Mouse (Mus musculus): ENCODE data around the gene Khsrp. TPM values are rescaled to one million over a fixed set of nuclear protein-coding genes. Genes with fewer than 3 reads are reported as not detected.

Khsrp gene
- polyA plus RNA-seq, 1 experiment from 2014 or later = 16.6 TPM

DNA sequence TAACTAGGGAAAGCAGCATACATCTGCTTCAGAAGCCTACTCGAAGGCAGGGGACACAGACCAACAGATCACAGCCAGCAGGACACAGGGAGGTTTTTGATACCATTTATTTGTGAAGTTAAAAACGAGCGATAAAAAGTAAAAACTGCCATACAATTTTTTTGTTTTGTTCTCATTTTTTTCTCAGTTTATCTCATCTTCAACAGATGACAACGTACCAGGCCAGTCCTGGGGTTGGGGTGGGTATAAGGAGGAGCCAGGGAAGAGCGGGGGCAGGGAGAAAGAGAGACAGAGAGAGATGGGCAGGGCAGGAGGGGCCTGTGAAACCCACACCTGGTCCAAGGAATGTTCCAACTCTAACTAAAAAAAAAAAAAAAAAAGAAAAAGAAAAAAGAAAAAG, 10.4 kb downstream of the Khsrp start:
- peak overlapping the region; percentile 71 for H3K27ac ChIP-seq (ENCODE audit: low read depth)

DNA sequence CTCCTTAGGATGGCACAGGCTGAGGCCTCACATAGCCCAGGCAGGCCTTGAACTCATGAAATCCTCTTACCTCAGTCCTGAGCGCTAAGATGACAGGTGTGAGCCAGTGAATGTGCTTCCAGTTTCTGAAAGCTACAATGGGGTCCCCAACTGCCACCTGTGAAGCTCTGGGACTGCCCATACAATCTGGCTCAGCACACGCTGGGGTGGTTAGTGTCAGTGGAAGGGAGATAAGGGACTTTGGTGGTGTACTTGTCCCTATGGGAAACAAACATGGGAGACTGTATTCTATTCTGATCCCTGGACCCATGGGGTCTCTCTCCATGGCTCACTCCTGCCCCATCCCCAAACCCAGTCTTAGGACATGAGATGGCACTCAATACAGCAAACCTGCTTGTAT, 11.6 kb downstream of the Khsrp start:
- H3K9ac ChIP-seq (replicated peaks) = no peak overlapping the region
- H3K4me2 ChIP-seq (ENCODE audit: low read depth, low read length) = no peak overlapping the region
- no peak for DNase-seq

More for the DNA sequence above, 10.4 kb downstream of the Khsrp start:
- H3K9me3 ChIP-seq (ENCODE audit: low read length) = no peaks in the 10 kb centered on the region
- peaks cover 49% of the 10 kb centered on the region for H3K36me3 ChIP-seq (replicated peaks; ENCODE audit: insufficient read depth, low read length)
- ATAC-seq (peak; percentile 37), DNase-seq (no peak)
- TF ChIP-seq CTCF (IDR thresholded peaks at IDR 0.05; ENCODE audit: low read depth) = no peak
- peak; percentile 76 for TF ChIP-seq EP300 (IDR thresholded peaks at IDR 0.05; ENCODE audit: low read depth)
- H3K9ac ChIP-seq (replicated peaks) = no peak overlapping the region
- H3K4me3 ChIP-seq (ENCODE audit: low read depth, low read length) = no peak overlapping the region
- 61% methylated on average over 5 of the region's 5 CpGs for WGBS (ENCODE audit: insufficient replicate concordance)
- no peaks in the 10 kb centered on the region for H3K4me1 ChIP-seq (ENCODE audit: insufficient read depth)
- H3K4me2 ChIP-seq (ENCODE audit: low read depth, low read length) = no peak overlapping the region
- H3K27me3 ChIP-seq (ENCODE audit: insufficient read depth, low read length) = no peaks in the 10 kb centered on the region

GRCm38 (mm10) chr17:57012245-57012795, 19.0 kb downstream of the Khsrp start:
- WGBS (ENCODE audit: insufficient replicate concordance) = 71% methylated on average over 13 of the region's 13 CpGs
- Histone ChIP-seq H3K27ac (ENCODE audit: low read depth) (peak overlapping the region; percentile 64), H3K9ac (replicated peaks) (peak overlapping the region; percentile 69), H3K36me3 (replicated peaks; ENCODE audit: insufficient read depth, low read length) (peaks cover 22% of the 10 kb centered on the region), H3K27me3 (ENCODE audit: insufficient read depth, low read length) (no peaks in the 10 kb centered on the region), H3K4me2 (ENCODE audit: low read depth, low read length) (peak overlapping the region; percentile 99), H3K4me3 (ENCODE audit: low read depth, low read length) (peak overlapping the region; percentile 68), H3K9me3 (ENCODE audit: low read length) (no peaks in the 10 kb centered on the region), H3K4me1 (ENCODE audit: insufficient read depth) (peaks cover 19% of the 10 kb centered on the region)
- no peak for DNase-seq
- TF ChIP-seq CTCF (IDR thresholded peaks at IDR 0.05; ENCODE audit: low read depth) = no peak
- no peak for TF ChIP-seq EP300 (IDR thresholded peaks at IDR 0.05; ENCODE audit: low read depth)
- no peak for ATAC-seq

More for the DNA sequence above, 11.6 kb downstream of the Khsrp start:
- ATAC-seq = peak; percentile 83
- no peaks in the 10 kb centered on the region for H3K27me3 ChIP-seq (ENCODE audit: insufficient read depth, low read length)
- TF ChIP-seq CTCF (IDR thresholded peaks at IDR 0.05; ENCODE audit: low read depth) (no peak), EP300 (IDR thresholded peaks at IDR 0.05; ENCODE audit: low read depth) (peak; percentile 93)
- WGBS (ENCODE audit: insufficient replicate concordance) = 48% methylated on average over 2 of the region's 2 CpGs
- peak overlapping the region; percentile 71 for H3K27ac ChIP-seq (ENCODE audit: low read depth)
- no peak overlapping the region for H3K4me3 ChIP-seq (ENCODE audit: low read depth, low read length)
- no peaks in the 10 kb centered on the region for H3K4me1 ChIP-seq (ENCODE audit: insufficient read depth)
- H3K9me3 ChIP-seq (ENCODE audit: low read length) = no peaks in the 10 kb centered on the region
- H3K36me3 ChIP-seq (replicated peaks; ENCODE audit: insufficient read depth, low read length) = peaks cover 37% of the 10 kb centered on the region

DNA sequence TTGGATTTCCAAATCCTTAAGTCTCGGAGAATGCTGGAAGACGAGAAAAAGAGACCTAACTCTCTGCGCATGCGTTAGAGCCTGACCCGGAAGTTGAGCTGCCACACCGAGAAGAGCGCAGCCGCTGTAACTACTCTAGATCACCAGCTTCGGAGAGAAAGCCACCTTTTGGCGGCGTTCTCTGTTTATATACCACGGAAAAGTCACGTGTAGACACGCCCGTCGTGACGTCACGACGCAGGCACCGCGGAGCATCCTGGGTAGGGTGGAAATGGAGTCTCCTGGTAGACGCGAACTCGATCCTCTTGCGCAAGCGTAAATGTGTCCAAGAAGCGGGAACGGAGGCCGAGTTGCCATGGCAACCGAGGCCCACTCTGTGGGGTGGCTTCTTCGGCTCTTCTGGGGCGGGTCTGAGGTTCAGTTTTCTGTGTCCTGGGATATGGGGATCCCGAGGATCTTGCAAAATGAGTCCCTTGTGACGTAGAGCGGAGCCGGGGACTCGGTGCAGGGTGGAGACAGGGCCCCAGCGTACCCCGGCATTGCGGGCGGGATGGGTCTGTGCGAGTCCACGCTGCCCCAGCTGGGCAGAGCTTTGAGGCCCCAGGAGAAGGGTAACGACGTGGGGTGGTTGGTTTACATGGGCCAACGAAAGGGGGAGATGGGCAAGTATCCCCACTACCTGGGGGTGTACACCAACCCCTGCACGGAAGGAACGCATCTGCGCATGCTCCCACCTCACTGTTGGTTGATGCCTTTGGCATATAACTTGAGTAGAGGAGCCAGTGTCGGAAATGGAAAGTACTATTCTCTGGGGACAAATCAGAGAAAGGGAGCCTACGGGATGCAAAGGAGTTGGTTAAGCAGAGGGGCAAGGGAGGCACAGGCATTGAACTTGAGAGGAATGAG, 19.8 kb downstream of the Khsrp start, which contains the start of the genes Gtf2f1 and Gm17949:
TSS of gene Gtf2f1 (minus strand) at position 53 of the 906 bp plus-strand sequence.
TSS of gene Gm17949 (plus strand) at position 234 of the 906 bp plus-strand sequence.
- H3K27ac ChIP-seq (ENCODE audit: low read depth) = peak within 1 kb of the TSS; percentile 74
- peak within 1 kb of the TSS; percentile 68 for H3K4me3 ChIP-seq (ENCODE audit: low read depth, low read length)
- DNase-seq (peak; percentile 98), ATAC-seq (peak; percentile 90)
- no peaks in the 10 kb centered on the region for H3K9me3 ChIP-seq (ENCODE audit: low read length)
- peaks cover 29% of the 10 kb centered on the region for H3K36me3 ChIP-seq (replicated peaks; ENCODE audit: insufficient read depth, low read length)
- TF ChIP-seq EP300 (IDR thresholded peaks at IDR 0.05; ENCODE audit: low read depth) = peak; percentile 69; the same call in 1 of the 2 replicates
- peak; percentile 42 for TF ChIP-seq CTCF (IDR thresholded peaks at IDR 0.05; ENCODE audit: low read depth)
- under 1% methylated on average over 51 of the region's 51 CpGs for WGBS (ENCODE audit: insufficient replicate concordance)
- peak within 1 kb of the TSS; percentile 99 for H3K4me2 ChIP-seq (ENCODE audit: low read depth, low read length)
- H3K4me1 ChIP-seq (ENCODE audit: insufficient read depth) = peaks cover 19% of the 10 kb centered on the region
- H3K9ac ChIP-seq (replicated peaks) = peak within 1 kb of the TSS; percentile 93
- no peaks in the 10 kb centered on the region for H3K27me3 ChIP-seq (ENCODE audit: insufficient read depth, low read length)

DNA sequence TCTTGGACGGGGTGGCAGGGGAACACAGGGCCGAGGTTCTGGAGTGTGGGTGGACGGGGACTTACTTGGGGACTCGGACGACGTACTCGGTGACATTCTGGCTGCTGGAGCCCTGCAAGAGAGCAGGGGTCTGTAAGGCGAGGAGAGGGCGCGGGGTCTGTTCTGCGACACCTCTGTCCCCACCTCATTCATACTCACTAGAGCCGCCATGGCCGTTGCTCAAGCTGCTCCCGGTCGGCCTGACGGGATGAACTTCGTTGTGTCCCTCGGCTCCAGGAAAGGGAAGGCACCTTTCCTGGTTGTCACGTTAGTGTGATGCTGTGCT, 20.4 kb downstream of the Khsrp start:
- Histone ChIP-seq H3K4me3 (ENCODE audit: low read depth, low read length) (peak overlapping the region; percentile 68), H3K9me3 (ENCODE audit: low read length) (no peaks in the 10 kb centered on the region), H3K36me3 (replicated peaks; ENCODE audit: insufficient read depth, low read length) (peaks cover 36% of the 10 kb centered on the region), H3K4me2 (ENCODE audit: low read depth, low read length) (peak overlapping the region; percentile 99), H3K27me3 (ENCODE audit: insufficient read depth, low read length) (no peaks in the 10 kb centered on the region), H3K27ac (ENCODE audit: low read depth) (peak overlapping the region; percentile 74), H3K4me1 (ENCODE audit: insufficient read depth) (peaks cover 19% of the 10 kb centered on the region), H3K9ac (replicated peaks) (peak overlapping the region; percentile 93)
- no peak for TF ChIP-seq CTCF (IDR thresholded peaks at IDR 0.05; ENCODE audit: low read depth)
- TF ChIP-seq EP300 (IDR thresholded peaks at IDR 0.05; ENCODE audit: low read depth) = no peak
- DNase-seq = no peak
- 3% methylated on average over 19 of the region's 19 CpGs for WGBS (ENCODE audit: insufficient replicate concordance)
- peak; percentile 64 for ATAC-seq

All from liver, postnatal 0 days (tissue).